Mouse (Mus musculus): Measurements from ENCODE around the gene Tstd2.
A peak's percentile ranks its signal among the peaks of the same experiment; 100 is the strongest.

Tstd2 gene

GRCm38 (mm10) chr4:46119514-46120094, 18.9 kb downstream of the Tstd2 start:
- DNase-seq (ENCODE audit: low spot score), result no peak

GRCm38 (mm10) chr4:46117536-46117935, 21.0 kb downstream of the Tstd2 start:
- no peak for DNase-seq (ENCODE audit: low spot score)

GRCm38 (mm10) chr4:46116544-46117175, 21.8 kb downstream of the Tstd2 start:
- DNase-seq (ENCODE audit: low spot score), result no peak

GRCm38 (mm10) chr4:46115308-46115707, 23.2 kb downstream of the Tstd2 start:
- DNase-seq (ENCODE audit: low spot score), result no peak

GRCm38 (mm10) chr4:46111361-46111760, 27.1 kb downstream of the Tstd2 start:
- DNase-seq (ENCODE audit: low spot score), result no peak

- no peak for DNase-seq (ENCODE audit: low spot score)
Observed at GRCm38 (mm10) chr4:46110084-46110483, 28.4 kb downstream of the Tstd2 start.

GRCm38 (mm10) chr4:46102078-46102769, 36.3 kb downstream of the Tstd2 start:
- DNase-seq (ENCODE audit: low spot score), result no peak

GRCm38 (mm10) chr4:46101211-46101711, 37.2 kb downstream of the Tstd2 start:
- DNase-seq (ENCODE audit: low spot score), result no peak

GRCm38 (mm10) chr4:46100539-46100938, 38.0 kb downstream of the Tstd2 start:
- no peak for DNase-seq (ENCODE audit: low spot score)

- no peak for DNase-seq (ENCODE audit: low spot score)
Observed at GRCm38 (mm10) chr4:46099132-46099531, 39.4 kb downstream of the Tstd2 start.

GRCm38 (mm10) chr4:46097591-46097990, 40.9 kb downstream of the Tstd2 start:
- no peak for DNase-seq (ENCODE audit: low spot score)

GRCm38 (mm10) chr4:46096546-46096945, 41.9 kb downstream of the Tstd2 start:
- no peak for DNase-seq (ENCODE audit: low spot score)

- DNase-seq (ENCODE audit: low spot score), result no peak
Observed at GRCm38 (mm10) chr4:46095826-46096159, 42.7 kb downstream of the Tstd2 start.

- DNase-seq (ENCODE audit: low spot score), result no peak
Observed at GRCm38 (mm10) chr4:46094916-46095825, 43.3 kb downstream of the Tstd2 start.

GRCm38 (mm10) chr4:46092429-46093076, 45.9 kb downstream of the Tstd2 start:
- DNase-seq (ENCODE audit: low spot score), result no peak

- DNase-seq (ENCODE audit: low spot score), result no peak
Observed at GRCm38 (mm10) chr4:46089524-46090125, 48.9 kb downstream of the Tstd2 start.

- peak; percentile 38 for DNase-seq (ENCODE audit: low spot score)
Observed at GRCm38 (mm10) chr4:46087852-46088251, 50.6 kb downstream of the Tstd2 start.

GRCm38 (mm10) chr4:46087427-46087771, 51.1 kb downstream of the Tstd2 start:
- no peak for DNase-seq (ENCODE audit: low spot score)

GRCm38 (mm10) chr4:46086718-46087426, 51.6 kb downstream of the Tstd2 start:
- DNase-seq (ENCODE audit: low spot score), result no peak

GRCm38 (mm10) chr4:46085223-46085811, 53.2 kb downstream of the Tstd2 start:
- DNase-seq (ENCODE audit: low spot score), result no peak

Data from ovary, postnatal 36 days (tissue).